Mouse (Mus musculus): Measurements from ENCODE around the gene Isoc2b.
"Not testable (repeated sequence)": the region's sequence is repeated elsewhere in the genome, so short reads cannot be mapped to it uniquely, and the experiment has no call there.

Isoc2b gene

GRCm38 (mm10) chr7:4870133-4870532 lies at the start of gene Isoc2b:
TSS of gene Isoc2b (minus strand) at chr7:4870258.
- no peak for ATAC-seq (ENCODE audit: low TSS enrichment)

GRCm38 (mm10) chr7:4919096-4919495 lies 49.0 kb upstream of the Isoc2b start:
- ATAC-seq (ENCODE audit: low TSS enrichment) = no peak

GRCm38 (mm10) chr7:4918681-4919080 lies 48.6 kb upstream of the Isoc2b start:
- no peak for ATAC-seq (ENCODE audit: low TSS enrichment)

- ATAC-seq (ENCODE audit: low TSS enrichment) = no peak
These were observed 47.4 kb upstream of the Isoc2b start for GRCm38 (mm10) chr7:4917494-4917893.

GRCm38 (mm10) chr7:4915669-4916416 lies 45.8 kb upstream of the Isoc2b start:
- peak; percentile 28 for ATAC-seq (ENCODE audit: low TSS enrichment)

GRCm38 (mm10) chr7:4915007-4915665 lies 45.1 kb upstream of the Isoc2b start, which contains the start of gene Zfp628:
TSS of gene Zfp628 (plus strand) at chr7:4915217.
- peak; percentile 87 for ATAC-seq (ENCODE audit: low TSS enrichment)

GRCm38 (mm10) chr7:4912248-4912647 lies 42.2 kb upstream of the Isoc2b start:
- no peak for ATAC-seq (ENCODE audit: low TSS enrichment)

- ATAC-seq (ENCODE audit: low TSS enrichment) = no peak
These were observed 41.5 kb upstream of the Isoc2b start for GRCm38 (mm10) chr7:4911561-4911960.

- no peak for ATAC-seq (ENCODE audit: low TSS enrichment)
These were observed 36.5 kb upstream of the Isoc2b start, which contains the start of gene Gm36210 for GRCm38 (mm10) chr7:4906466-4906950. TSS of gene Gm36210 (minus strand) at chr7:4906516.

GRCm38 (mm10) chr7:4902404-4902803 lies 32.3 kb upstream of the Isoc2b start:
- ATAC-seq (ENCODE audit: low TSS enrichment) = no peak

GRCm38 (mm10) chr7:4901171-4901570 lies 31.1 kb upstream of the Isoc2b start:
- no peak for ATAC-seq (ENCODE audit: low TSS enrichment)

- no peak for ATAC-seq (ENCODE audit: low TSS enrichment)
These were observed 30.4 kb upstream of the Isoc2b start for GRCm38 (mm10) chr7:4900523-4900851.

- ATAC-seq (ENCODE audit: low TSS enrichment) = peak; percentile 73; the same call in 1 of the 2 replicates
These were observed 29.8 kb upstream of the Isoc2b start for GRCm38 (mm10) chr7:4899649-4900522.

- ATAC-seq (ENCODE audit: low TSS enrichment) = no peak
These were observed 29.0 kb upstream of the Isoc2b start for GRCm38 (mm10) chr7:4898851-4899648.

GRCm38 (mm10) chr7:4895186-4895585 lies 25.1 kb upstream of the Isoc2b start:
- no peak for ATAC-seq (ENCODE audit: low TSS enrichment)

- no peak for ATAC-seq (ENCODE audit: low TSS enrichment)
These were observed 16.6 kb upstream of the Isoc2b start for GRCm38 (mm10) chr7:4886680-4887079.

- not testable (repeated sequence) for ATAC-seq (ENCODE audit: low TSS enrichment)
These were observed 9.0 kb upstream of the Isoc2b start for GRCm38 (mm10) chr7:4879036-4879435.

GRCm38 (mm10) chr7:4878186-4878585 lies 8.1 kb upstream of the Isoc2b start:
- ATAC-seq (ENCODE audit: low TSS enrichment) = no peak

GRCm38 (mm10) chr7:4877226-4877625 lies 7.2 kb upstream of the Isoc2b start:
- peak; percentile 20; the same call in 1 of the 2 replicates for ATAC-seq (ENCODE audit: low TSS enrichment)

- ATAC-seq (ENCODE audit: low TSS enrichment) = peak; percentile 100
These were observed 6.7 kb upstream of the Isoc2b start, which contains the start of gene Isoc2a for GRCm38 (mm10) chr7:4876753-4877221. TSS of gene Isoc2a (plus strand) at chr7:4877153.

GRCm38 (mm10) chr7:4866631-4867180 lies 3.4 kb downstream of the Isoc2b start:
- 0 out of 2 replicates have a peak, but pooled peaks have one; percentile 1 for ATAC-seq (ENCODE audit: low TSS enrichment)
